Mouse (Mus musculus) hindbrain, postnatal 0 days (tissue): ENCODE results near the gene Mocs2. TPM values are rescaled to one million over a fixed set of nuclear protein-coding genes. Genes with fewer than 3 reads are reported as not detected.

Experiments
- ATAC-seq: fragments of 200-750 bp; cut with Nextera tagmentation; 2 replicates; pipeline ENCODE4 v1.8.0; 2017; ENCODE audit warnings: mild to moderate bottlenecking, moderate TSS enrichment, moderate library complexity
- DNase-seq: peaks from one replicate; pipeline ENCODE4 v3.0.0-alpha.2; 2015; ENCODE audit warnings: low spot score
- H3K27ac ChIP-seq: fragments of 300-500 bp; sonication (generic); 2 replicates; pipeline ENCODE4 v1.5.1; 2014; ENCODE audit warnings: mild to moderate bottlenecking
- H3K27me3 ChIP-seq: fragments of 300-500 bp; sonication (generic); 2 replicates; pipeline ENCODE4 v1.6.1; 2014; ENCODE audit warnings: low read length, mixed read lengths; ENCODE audit not compliant: insufficient read depth
- H3K36me3 ChIP-seq: fragments of 300-500 bp; sonication (generic); 2 replicates; pipeline ENCODE4 v1.6.1; 2014; ENCODE audit warnings: low read length, mixed read lengths; ENCODE audit not compliant: insufficient read depth
- H3K4me1 ChIP-seq: fragments of 300-500 bp; sonication (generic); 2 replicates; pipeline ENCODE4 v1.6.1; 2014; ENCODE audit warnings: antibody characterized with exemption, low read length, mixed read lengths; ENCODE audit not compliant: insufficient read depth
- H3K4me2 ChIP-seq: fragments of 300-500 bp; sonication (generic); 2 replicates; pipeline ENCODE4 v1.6.1; 2014; ENCODE audit warnings: low read depth, mild to moderate bottlenecking, low read length, moderate library complexity, mixed read lengths
- H3K4me3 ChIP-seq: fragments of 300-500 bp; sonication (generic); 2 replicates; pipeline ENCODE4 v1.5.1; 2014; ENCODE audit warnings: low read length
- H3K9ac ChIP-seq: fragments of 300-500 bp; sonication (generic); replicated peaks from 2 replicates; pipeline ENCODE4 v1.6.1; 2014; ENCODE audit warnings: mild to moderate bottlenecking, low read length, moderate library complexity, mixed read lengths
- H3K9me3 ChIP-seq: fragments of 300-500 bp; sonication (generic); 2 replicates; pipeline ENCODE4 v1.6.1; 2016; ENCODE audit warnings: low read length, mixed read lengths
- CTCF ChIP-seq: IDR thresholded peaks from 2 replicates; pipeline ENCODE4 v1.5.1; 2016; ENCODE audit warnings: antibody characterized with exemption, control low read depth, low read depth
- WGBS: fragments of 180-500 bp; shearing (Covaris S2); extraction: QIAGEN DNeasy Blood & Tissue Kit; methylation state at CpG from one replicate; pipeline ENCODE4 v1.1.7; 2014; 5-methylcytosine and 5-hydroxymethylcytosine counted together
- polyA plus RNA-seq: library from polyadenylated mRNA; unstranded; fragments of >200 nt; fragmentation: Nextera tagmentation; extraction: Ambion mirVana; gene quantifications from 2 replicates; pipeline ENCODE4 v1.2.1, GENCODE M21; 2015
- total RNA-seq: library from RNA; depleted of rRNA; stranded (reverse); fragments of >200 nt; gene quantifications from 2 replicates; pipeline ENCODE4 v1.2.3, GENCODE M21; 2014; rRNA removed

The Mocs2 gene
- total and polyA plus RNA-seq, 2 experiments from 2014 or later = 47.2 to 142 TPM

DNA sequence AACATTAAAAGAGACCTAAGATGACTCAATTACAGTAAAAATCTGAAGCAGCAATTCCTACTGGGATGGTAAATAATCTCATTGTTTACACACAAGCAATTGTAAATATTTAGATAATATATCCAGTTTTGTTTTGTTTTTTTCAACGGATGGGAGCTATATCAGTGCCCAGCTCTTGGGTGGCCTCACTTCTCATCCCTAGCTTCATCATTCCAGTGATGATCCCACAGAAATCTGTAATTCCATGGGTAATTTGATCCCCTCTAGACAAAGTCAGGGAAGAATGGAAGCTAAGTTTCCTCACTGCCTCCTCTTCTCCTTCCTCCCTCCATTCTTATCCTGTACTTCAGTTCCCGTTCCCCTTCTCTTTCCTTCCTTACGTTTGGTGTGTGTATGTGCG lies 39.5 kb downstream of the Mocs2 start:
- no peaks in the 10 kb centered on the region for H3K27me3 ChIP-seq
- no peak overlapping the region for H3K4me3 ChIP-seq
- H3K27ac ChIP-seq = no peak overlapping the region
- WGBS = 89% methylated on average over 4 of the region's 4 CpGs
- TF ChIP-seq CTCF = no peak
- no peaks in the 10 kb centered on the region for H3K9me3 ChIP-seq
- H3K4me1 ChIP-seq = no peaks in the 10 kb centered on the region
- H3K9ac ChIP-seq = no peak overlapping the region
- no peak overlapping the region for H3K4me2 ChIP-seq
- H3K36me3 ChIP-seq = no peaks in the 10 kb centered on the region
- DNase-seq (no peak), ATAC-seq (no peak)

DNA sequence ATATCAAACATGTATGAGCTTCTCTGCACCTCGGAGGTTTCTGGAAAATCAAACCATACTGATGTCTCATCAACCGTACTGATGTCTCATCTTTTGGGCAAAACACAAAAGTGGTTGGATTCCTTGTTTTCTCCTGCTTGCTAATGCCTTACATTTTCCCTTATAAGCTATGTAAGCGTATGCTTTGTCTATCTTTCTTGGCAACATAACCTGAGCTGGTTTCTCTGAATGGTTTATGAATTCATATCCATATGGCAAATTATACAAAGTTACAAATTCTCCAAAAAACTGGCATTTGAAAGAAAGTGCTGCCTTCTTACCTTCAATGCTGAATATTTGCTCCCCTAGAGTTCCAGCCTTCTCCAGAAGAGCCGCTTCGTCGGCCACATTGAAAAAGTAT lies 56.7 kb downstream of the Mocs2 start:
- no peaks in the 10 kb centered on the region for H3K36me3 ChIP-seq
- no peak overlapping the region for H3K4me2 ChIP-seq
- H3K4me3 ChIP-seq = no peak overlapping the region
- no peaks in the 10 kb centered on the region for H3K9me3 ChIP-seq
- no peaks in the 10 kb centered on the region for H3K4me1 ChIP-seq
- H3K27ac ChIP-seq = no peak overlapping the region
- WGBS = 90% methylated on average over 6 of the region's 6 CpGs
- no peak for TF ChIP-seq CTCF
- no peaks in the 10 kb centered on the region for H3K27me3 ChIP-seq
- ATAC-seq = no peak
- DNase-seq = no peak
- H3K9ac ChIP-seq = no peak overlapping the region

DNA sequence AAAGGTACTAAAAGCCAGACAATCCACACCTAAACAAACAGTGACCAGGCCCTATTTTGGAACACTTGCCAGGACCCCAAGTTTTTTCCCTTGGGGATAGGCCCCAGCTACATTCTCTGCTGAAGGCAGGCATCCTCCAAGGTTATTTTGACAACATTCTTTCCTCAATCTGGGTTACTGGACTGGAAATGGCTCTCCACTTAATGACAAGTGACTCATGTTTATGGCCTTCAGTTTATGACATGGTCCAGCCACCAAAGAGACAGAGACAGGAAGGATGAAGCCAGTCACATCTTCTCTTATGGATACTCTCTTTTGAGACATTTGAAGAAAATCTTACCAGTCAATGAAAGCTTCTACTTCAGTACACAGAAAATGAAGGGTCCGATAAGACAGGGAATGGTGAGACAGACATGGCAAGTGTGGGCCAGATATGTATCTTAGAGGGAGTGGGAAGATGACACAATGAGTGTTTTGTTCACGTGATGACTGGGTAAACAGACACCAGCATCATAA lies 58.0 kb downstream of the Mocs2 start:
- ATAC-seq (no peak), DNase-seq (no peak)
- H3K4me3 ChIP-seq = no peak overlapping the region
- no peaks in the 10 kb centered on the region for H3K9me3 ChIP-seq
- H3K36me3 ChIP-seq = no peaks in the 10 kb centered on the region
- no peak overlapping the region for H3K27ac ChIP-seq
- WGBS = 87% methylated on average over 2 of the region's 2 CpGs
- H3K9ac ChIP-seq = no peak overlapping the region
- H3K4me1 ChIP-seq = no peaks in the 10 kb centered on the region
- no peaks in the 10 kb centered on the region for H3K27me3 ChIP-seq
- H3K4me2 ChIP-seq = no peak overlapping the region
- TF ChIP-seq CTCF = no peak

DNA sequence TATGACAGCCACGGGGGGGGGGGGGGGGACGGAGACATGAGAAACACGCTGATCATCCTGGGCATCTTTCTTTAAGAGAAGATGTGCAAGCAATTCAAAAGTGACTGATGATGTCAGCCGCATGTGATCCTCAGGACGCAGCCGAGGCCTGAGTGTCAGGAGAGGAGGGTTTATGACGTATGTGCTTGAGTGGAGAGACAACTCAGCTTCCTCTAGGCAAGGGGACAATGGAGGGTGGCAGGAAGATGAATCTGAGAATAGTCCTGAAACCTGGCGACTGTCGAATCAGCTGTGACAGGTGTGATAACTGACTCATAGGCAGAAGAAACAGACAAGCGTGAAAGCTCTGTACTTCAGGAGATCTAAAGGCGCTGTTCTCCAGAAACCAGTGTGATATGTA lies 60.6 kb downstream of the Mocs2 start:
- Histone ChIP-seq H3K9ac (no peak overlapping the region), H3K36me3 (no peaks in the 10 kb centered on the region), H3K4me2 (no peak overlapping the region), H3K9me3 (no peaks in the 10 kb centered on the region), H3K4me1 (no peaks in the 10 kb centered on the region), H3K27me3 (no peaks in the 10 kb centered on the region), H3K4me3 (no peak overlapping the region), H3K27ac (no peak overlapping the region)
- 81% methylated on average over 11 of the region's 11 CpGs for WGBS
- DNase-seq (no peak), ATAC-seq (no peak)
- no peak for TF ChIP-seq CTCF

Other genes with a start within 250 kb of the Mocs2 start
- 1.9 and 3.6 TPM in 2 replicates for gene Itga2, start 113.9 kb downstream of the Mocs2 start, total RNA-seq
- gene Itga2, start 113.9 kb downstream of the Mocs2 start, polyA plus RNA-seq = 1.3 and 1.4 TPM in 2 replicates